Mouse (Mus musculus): ENCODE measurements at regions not wholly inside any gene's neighbourhood (a gene's known extent, or its start where the extent isn't known, plus 50 kb on each side); places are given as distances from the start of the nearest gene placed in this dataset.

- TF ChIP-seq CTCF (IDR thresholded peaks at IDR 0.05; ENCODE audit: insufficient read depth, low read depth, low read length), result no peak
- no peak for TF ChIP-seq POLR2A (IDR thresholded peaks at IDR 0.05; ENCODE audit: insufficient read depth, low read depth, low read length)
Measured at GRCm38 (mm10) chr6:51086347-51086746, 346.1 kb upstream of the Nfe2l3 start.
